Mouse (Mus musculus): ENCODE data around the gene Jakmip3.

- TF ChIP-seq CTCF (IDR thresholded peaks at IDR 0.05; ENCODE audit: borderline replicate concordance, insufficient read depth, low read length) (no peak), POLR2A (IDR thresholded peaks at IDR 0.05; ENCODE audit: low read depth, low read length) (no peak)
Measured at GRCm38 (mm10) chr7:138907976-138908375, 32.6 kb upstream of the Jakmip3 start.
